Mouse (Mus musculus) stomach, postnatal 0 days (tissue): ENCODE results near the gene Msh3.
A peak's percentile ranks its signal among the peaks of the same experiment; 100 is the strongest.

Source experiments
- CTCF ChIP-seq: IDR thresholded peaks from 2 replicates; pipeline ENCODE4 v1.5.1; 2016; ENCODE audit warnings: antibody characterized with exemption, low read depth, mild to moderate bottlenecking, moderate library complexity
- EP300 ChIP-seq: optimal IDR thresholded peaks from 2 replicates; pipeline ENCODE3; 2016; ENCODE audit warnings: antibody characterized with exemption

- peak; percentile 85 for TF ChIP-seq CTCF
- no peak for TF ChIP-seq EP300
These were observed at the start of gene Msh3, which contains the start of gene Dhfr for GRCm38 (mm10) chr13:92354456-92355271.
